Mouse (Mus musculus) left cerebral cortex, adult 9 months (tissue): Measurements from ENCODE around the gene Dazap1.
"Not testable (repeated sequence)": the region's sequence is repeated elsewhere in the genome, so short reads cannot be mapped to it uniquely, and the experiment has no call there.

Experiments used
- DNase-seq, 2 experiments: peaks; one replicate each; pipeline ENCODE4 v3.0.0; 2022; ENCODE audit warnings: low spot score in 2 of 2

Dazap1 gene

DNA sequence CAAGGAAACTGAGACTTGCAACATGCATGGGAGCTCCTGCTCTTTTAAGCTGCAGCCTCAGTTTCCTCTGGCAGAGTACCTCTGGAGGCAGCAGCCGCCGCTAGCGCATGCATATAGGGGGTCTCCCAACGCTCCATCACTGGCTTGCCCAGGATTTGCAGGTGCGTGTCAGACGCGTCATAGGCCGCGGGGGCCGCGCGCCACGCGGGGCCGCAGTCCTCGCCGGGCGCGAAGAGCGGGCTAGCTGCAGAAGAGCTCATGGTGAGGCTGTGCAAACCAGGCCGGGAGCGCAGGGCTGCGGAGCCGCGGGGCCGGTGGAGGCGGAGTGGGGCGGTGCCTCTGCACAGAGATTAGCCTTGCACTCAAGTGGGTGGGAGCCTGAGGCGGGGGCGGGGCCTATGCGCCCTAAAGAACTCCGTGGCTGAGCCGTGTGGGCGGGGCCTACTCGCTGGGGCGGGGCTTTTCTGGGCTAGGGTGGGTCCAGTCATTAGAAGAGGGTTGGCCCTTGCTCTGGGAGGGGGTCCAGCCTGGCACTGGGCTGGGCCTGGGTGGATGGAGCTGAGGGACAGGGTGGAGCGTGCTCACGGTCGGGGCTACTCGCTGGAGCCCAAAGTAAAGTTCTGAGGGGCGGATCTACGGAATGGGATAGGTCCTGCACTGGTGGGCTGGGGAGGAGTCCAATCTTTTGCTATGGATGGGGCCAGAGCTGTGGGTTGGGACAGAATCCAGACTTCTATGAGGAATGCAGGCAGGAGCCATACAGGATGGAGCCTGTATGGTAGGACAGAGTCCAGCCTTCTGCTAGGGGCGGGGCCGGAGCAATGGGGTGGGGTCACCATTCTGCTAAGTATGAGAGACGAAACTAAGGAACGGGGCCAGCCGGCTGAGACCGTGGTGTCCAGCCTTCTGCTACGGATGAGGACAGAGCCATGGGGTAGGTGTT is at the start of gene Dazap1, which contains the start of gene Gamt:
TSS of gene Dazap1 (plus strand) at position 845 of the 943 bp plus-strand sequence.
TSS of gene Gamt (minus strand) at position 371 of the 943 bp plus-strand sequence.
- DNase-seq: peak; percentile 77 to 91

DNA sequence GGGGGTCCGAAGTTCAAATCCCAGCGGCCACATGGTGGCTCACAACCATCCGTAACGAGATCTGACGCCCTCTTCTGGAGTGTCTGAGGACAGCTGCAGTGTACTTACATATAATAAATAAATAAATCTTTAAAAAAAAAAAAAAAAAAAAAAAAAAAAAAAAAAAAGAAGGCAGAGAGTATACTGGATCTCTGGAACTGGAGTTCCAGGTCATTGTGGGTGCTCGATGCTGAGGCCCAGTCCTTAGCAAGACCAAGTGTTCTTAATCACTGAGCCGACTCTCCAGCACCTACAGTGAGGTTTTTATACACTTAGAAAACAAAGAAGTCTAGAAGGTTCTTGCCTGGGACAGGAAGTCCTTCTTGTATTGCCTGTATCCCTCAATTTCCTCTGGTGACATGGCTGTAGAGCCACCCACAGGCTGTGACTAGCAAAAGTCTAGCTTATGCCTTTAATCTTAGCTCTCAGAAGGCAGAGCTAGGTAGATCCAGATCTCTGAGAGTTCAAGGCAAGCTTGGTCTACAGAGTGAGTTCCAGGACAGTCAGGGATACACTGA is 49.7 kb upstream of the Dazap1 start:
- not testable (repeated sequence) for DNase-seq

DNA sequence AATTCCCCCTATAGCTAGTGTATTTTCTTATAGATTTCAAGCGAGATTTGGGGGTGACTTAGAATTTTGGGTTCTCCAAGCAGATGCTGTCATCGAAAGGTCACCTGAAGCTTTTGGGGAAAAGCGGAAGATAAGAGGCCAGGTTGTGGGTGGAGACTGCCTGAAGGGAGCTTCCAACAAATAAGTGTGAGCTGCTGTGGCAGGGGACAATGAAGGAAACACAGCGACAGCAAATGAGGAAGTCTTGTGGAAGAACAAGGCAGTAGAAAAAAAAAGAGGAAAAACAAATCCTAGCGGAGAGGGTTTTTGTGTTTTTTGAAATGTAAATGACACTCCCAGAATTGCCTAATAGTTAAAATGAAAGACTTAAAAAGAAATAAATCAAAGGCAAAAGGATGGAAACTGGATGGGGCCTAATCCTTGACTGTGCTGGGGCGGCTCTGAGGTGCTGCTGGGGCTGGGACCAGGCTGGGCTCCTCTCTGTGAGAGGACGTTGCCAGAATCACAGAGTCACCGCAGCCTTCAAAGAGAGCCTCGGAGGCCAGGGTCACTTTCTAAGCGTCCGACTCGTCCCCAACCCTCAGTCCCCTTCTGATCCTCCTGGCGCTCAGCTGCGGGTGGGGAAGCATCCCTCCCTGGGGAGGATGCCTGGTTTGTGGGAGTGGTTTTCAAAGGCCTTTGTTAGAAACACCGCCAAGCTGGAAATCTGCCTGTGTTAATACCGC is 46.1 kb upstream of the Dazap1 start:
- no peak for DNase-seq

DNA sequence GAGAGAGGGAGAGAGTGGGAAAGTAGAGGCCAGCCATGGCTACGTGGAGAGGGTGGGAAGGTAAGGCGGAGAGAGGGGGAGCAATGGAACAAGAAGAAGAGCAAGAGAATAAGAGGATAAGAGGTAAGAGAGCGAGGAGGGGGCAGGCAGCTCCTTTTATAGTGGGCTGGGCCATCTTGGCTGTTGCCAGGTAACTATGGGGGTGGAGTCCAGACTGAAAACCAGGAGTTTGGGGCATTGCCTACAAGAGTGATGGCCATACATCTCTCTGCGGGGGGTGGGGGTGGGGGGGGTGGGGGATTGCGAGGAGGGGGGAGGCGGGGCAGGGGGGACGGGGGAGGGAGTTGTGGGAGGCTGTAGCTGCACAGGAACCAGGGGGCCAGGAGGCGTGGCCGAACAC is 40.6 kb upstream of the Dazap1 start:
- no peak for DNase-seq

DNA sequence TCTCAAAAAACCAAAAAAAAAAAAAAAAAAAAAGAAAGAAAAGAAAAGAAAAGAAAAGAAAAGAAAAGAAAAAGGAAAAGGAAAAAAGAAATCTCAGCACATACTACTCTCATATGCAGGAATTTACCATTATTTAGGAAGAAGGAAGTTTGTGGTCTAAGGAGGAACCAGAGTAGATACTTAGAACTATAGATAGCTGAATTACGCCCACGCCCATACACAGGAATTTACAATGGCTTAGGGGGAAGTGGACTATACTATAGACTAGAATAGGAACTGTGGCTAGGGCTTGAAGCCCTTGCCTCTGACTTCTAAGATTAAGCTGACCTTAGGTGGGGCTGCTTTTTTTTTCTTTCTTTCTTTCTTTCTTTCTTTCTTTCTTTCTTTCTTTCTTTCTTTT is 38.1 kb upstream of the Dazap1 start:
- DNase-seq: not testable (repeated sequence)

DNA sequence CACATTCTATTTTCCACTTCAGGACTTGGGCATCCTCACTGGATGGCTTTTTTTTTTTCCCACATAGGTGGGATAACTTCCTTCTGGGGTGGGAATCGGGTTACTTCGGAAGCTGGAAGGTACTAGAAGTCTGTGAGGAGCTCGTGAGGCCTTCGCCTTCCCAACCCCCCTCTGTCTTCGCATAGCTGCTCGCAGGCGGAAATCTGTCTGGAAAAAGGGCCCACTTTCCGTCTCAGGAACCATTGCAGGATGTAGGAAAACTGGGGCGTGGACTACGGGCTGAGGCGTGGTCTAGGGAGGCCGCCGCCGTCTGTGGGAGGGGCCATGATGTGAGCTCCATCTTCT is 35.2 kb upstream of the Dazap1 start:
- no peak for DNase-seq

DNA sequence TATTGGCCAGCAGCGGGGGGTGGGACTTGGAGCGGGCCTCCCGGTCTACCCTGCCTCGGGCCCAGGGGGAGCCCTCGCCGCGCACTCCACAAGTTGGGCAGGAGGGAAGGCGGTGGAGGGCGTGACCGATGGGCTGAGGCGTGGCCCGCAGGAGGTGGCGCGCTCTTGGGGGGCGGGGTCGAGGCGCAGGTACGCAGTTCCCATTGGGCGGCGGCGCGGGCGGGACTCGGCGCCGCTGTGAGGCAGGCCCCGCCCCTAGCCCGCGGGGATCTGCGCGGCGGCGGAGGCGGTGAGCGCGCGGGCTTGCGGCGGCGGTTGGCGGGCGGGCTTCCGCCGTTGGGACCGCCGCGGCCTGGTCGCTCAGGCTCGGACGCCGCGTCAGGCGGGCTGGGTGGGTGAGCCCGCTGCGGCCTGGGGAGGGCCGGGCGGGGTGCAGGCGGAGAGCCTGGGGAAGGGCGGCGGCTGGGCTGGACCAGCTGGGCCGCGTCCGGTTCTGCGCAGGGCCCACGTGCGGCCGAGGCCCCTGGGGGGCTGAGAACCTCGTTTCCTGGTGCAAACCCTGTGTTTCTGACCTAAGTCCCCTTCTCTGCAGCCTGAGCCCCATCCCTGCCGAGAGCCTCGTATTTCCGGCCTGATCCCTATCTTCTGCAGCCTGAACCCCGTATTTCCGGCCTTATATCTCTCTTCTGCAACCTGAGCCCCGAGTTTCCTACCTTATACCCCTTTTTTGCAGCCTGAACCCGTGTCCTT is 34.7 kb upstream of the Dazap1 start, which contains the start of gene Mum1:
TSS of gene Mum1 (plus strand) at position 19 of the 750 bp plus-strand sequence.
- DNase-seq: peak; percentile 98 to 99

DNA sequence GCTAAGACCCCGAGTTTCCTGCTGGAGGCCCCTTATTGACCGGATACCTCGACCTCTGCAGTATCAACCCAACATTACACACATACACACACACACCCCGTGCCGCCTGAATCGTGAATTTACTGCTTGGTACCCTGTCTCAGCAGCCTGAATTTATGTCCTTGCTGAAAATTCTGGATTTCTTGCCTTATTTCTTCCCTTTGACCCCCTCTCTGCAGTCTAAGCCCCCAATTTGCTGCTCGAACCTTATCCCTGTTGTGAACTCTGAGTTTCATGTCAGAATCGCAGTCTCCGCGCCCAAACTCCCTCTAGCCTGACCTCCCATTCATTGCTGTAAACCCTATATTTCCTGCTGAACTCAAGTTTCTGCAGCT is 34.1 kb upstream of the Dazap1 start:
- no peak for DNase-seq

DNA sequence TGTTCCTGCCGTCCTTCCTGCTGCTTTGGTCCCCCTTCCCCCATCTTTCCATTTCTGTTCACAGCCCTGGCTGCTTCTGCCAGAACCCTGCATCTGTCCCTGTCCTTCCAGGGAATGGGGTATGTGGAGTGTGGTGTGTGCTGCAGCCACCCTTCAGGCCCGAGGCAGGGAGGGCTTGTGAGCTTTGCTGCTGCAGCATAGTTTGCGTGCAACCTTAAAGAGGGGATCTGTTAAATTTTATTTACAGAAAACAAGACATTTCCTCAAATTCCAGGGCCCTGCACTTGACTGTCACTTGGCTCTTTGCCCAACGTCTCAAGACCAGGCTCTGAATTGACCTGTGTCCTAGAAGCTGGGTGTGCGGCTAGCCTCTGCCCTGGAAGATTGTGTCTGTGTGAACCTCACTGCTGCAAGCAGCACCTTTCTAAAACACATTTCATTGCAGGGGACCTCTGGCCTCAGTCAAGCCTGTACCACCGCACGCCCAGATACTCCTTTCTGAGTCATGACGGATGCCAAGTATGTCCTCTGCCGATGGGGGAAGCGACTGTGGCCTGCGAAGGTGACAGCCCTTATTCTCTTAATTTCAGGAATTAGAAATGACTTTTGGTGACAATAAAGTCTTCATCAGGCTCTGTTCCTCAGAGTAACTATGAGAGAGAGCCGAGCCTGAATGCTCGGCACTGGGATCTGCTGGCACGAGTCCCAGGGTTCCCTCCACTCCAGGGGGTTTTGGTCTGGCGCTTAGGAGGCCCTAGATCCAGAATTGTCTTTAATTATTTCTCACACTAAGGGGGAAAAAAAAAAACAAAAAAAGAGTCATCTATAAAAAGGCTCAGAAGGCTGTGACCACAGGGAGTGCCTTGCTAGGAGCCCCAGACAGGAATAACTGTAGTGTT is 33.2 kb upstream of the Dazap1 start:
- no peak for DNase-seq

DNA sequence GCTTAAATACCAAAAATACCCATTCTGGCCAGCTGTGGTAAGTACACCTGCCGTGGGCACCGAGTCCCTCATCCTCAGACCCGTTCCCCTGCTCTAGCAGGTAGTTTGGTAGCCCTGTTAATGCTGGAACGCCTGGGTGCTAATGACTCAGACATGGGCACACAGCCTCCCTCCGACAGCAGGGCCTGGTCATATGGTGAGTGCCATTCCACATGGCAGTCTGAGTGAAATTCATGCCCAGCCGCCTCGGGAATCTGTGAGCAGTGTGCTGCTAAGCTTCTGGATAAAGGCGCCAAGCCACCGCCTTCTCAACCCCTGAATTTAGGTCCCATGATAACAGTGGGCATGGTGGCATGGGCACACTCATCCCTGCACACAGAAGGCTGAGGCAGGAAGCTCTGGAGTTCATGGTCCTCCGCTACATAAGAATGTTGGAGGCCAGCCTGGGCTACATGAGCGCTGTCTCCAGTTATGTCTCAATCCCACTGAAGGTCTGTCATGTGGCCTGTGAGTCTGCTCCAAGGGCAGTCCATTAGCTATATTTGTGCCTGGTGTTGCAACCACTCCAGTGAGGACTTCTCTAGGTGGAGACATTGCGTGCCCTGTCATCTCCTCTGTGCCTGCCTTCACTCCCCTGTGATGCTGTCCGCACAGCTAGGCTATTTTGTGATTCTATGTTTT is 25.0 kb upstream of the Dazap1 start:
- no peak for DNase-seq

DNA sequence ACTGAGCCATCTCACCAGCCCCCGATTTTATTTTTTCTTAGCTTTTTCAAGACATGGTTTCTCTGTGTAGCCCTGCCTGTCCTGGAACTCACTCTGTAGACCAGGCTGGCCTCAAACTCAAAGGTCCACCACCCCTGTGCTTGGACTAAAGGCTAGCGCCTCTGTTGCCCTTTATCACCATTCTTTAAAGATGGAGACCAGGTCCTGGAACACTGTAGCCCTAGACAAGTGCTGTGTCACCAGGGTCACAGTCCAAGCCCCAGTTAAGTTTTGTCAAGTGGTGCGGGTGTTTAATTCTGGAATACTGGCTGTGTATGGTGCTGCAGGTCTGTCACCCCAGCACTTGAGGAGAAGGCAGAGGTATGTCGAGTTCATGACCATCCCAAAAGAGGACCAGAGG is 24.3 kb upstream of the Dazap1 start:
- no peak for DNase-seq

DNA sequence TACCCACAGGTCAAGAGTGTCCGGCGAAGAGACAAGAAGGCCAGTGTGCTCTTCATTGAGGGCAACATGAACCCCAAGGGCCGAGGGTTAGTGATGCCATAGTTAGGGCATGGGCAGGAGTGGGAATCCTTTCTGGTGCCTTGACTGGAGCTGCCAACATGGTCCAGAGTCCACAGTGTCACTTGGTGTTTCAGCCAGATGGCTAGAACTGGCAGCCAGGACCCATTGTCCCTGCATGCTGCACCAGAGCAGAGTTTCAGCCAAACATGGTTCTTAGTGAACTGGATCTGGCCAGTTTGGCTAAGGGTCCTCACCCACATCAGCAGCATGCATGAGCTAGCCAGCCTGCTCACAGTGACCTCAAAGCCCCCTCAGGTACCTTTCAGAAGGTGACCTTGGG is 23.0 kb upstream of the Dazap1 start:
- DNase-seq: no peak

DNA sequence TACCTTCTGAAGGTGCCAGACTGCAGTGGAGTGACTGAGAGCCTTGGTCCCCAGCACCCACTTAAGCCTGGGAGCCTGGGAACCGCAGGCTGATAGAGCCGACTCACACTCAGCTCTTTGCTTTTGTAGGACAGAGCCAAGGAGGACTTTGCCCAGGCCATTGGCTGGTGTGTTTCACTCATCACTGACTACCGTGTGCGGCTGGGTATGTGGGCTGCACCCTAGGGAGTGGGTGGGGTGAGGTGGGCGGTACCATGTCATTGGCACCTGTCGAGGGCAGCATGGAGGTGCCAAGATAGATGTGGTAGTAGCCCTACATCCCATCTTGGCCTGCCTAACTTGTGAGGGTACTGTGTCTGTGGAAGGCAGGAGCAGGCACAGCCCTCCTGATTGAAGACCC is 21.5 kb upstream of the Dazap1 start:
- DNase-seq: no peak

DNA sequence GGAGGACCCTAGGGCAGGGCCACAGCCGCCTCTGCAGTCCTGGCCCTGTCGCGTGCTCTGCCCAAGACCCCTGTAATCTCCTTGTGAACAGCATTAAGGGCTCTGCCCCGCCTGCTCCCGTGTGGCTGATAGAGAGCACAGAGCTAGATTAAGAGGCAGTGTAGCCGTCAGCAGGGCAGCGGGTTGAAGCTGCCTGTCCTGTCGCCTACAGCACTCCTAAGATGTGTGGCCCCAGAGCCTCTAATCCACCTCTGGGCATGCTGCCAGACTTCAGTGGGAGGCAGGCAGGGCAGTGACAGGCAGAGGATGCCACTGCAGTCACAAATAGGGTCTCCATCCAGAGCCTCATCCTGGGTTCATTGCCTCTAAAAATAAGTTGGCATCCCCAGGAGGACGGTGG is 19.2 kb upstream of the Dazap1 start:
- no peak for DNase-seq

DNA sequence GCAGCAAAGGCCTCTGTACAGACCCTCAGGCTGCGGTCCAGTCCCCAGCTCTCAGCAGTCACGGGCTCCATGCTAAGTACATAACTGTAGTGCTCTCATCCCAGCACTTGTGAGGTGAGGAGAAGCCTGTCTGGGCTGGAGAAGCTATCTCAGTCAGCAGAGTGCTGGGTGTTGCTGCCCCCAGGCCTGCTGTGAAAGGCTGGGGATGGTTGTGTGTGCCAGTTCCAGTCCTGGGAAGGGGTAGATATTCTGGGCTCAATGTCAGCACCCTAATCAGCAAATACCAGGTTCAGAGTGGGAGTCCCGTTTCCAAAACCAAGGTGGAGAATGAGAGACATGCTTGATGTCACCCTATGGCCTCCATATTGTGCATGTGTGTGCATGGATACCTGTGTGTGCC is 18.7 kb upstream of the Dazap1 start:
- no peak for DNase-seq

DNA sequence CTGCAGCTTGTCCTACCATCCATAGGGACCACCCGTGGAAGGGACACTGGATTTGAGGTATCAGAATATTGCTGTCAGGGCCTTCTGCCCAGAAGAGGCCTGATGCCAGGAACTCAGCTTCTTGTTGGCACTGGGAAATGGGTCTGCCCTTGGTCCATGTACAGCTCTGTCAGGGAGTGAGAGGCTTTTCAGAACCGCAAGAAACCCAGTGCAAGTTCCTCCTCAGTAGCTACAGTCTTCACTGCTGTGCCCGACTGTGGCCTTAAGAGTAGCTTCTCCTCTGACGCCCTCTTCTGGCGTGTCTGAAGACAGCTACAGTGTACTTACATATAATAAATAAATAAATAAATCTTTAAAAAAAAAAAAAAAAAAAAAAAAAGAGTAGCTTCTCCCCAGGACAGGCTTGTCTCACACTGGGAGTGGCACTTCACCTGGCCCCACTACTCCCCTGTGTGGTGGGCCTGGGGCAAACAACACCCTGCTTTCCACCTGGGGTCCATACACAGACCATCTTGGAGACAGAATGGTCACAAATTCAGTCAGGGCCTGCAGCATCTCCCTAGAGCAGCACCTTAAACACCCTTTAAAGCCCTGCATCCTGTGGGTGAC is 16.4 kb upstream of the Dazap1 start:
- DNase-seq: no peak

DNA sequence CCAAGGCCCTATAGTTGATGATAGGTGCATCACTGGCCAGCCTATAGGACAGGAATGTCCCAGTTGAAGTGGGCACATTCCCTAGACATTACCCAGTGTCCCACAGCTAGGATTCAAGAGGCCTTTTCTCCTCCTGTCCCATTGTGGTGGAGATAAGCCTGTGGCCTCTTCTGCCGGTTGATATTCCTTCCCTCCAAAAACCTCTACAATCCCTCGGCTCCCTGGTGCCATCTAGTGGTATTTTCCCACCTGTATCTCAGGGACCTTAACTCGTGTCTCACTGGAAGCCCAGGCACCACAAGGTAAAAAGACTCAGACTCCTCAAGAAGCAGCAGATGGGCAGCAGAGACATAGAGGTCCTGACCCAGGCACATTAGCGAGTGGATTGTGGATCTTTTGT is 15.7 kb upstream of the Dazap1 start:
- peak in 1 of 2 experiments; percentile 91 for DNase-seq

DNA sequence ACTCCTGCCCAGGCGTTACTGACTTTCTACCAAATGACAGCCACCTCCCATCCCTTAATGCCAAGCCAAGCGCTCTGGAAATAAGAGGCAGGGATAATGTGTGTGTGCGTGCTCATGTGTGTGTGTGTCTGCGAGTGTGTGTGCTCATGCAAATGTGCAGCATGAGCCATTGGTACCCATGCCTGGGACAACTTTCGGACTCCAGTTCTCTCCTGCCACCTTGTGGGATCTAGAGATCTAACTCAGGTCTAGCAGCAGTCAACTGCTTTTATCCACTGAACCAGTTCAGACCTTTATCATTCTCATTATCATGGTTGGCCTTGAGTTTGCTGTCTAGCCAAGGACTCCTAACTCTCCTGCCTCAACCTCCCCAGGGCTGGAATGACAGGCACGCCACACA is 13.4 kb upstream of the Dazap1 start:
- DNase-seq: no peak

DNA sequence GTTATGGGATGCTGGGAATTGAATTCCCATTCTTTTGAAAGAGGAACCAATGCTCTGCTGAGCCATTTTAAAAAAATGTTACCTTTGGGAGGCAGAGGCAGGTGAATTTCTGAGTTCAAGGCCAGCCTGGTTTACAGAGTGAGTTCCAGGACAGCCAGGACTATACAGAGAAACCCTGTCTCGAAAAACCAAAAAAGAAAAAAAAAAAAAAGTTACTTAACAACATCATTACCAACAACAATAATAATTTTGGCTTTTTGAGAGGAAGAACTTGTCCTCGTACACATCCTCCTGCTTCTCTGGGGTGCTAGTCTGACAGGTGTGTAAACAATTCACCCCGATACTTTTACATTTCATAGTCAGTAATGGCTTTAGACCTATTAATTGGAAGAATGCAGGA is 12.8 kb upstream of the Dazap1 start:
- DNase-seq: not testable (repeated sequence)
